Mouse (Mus musculus) forebrain, postnatal 0 days (tissue): ENCODE data around the gene Gucy1b1. TPM values are rescaled to one million over a fixed set of nuclear protein-coding genes. Genes with fewer than 3 reads are reported as not detected.

Experiments used
- ATAC-seq: fragments of 200-750 bp; cut with Nextera tagmentation; 2 replicates; pipeline ENCODE4 v1.8.0; 2017; ENCODE audit warnings: mild to moderate bottlenecking, moderate library complexity
- DNase-seq: peaks from one replicate; pipeline ENCODE4 v3.0.0-alpha.2; 2015
- H3K27ac ChIP-seq: fragments of 300-500 bp; sonication (generic); 2 replicates; pipeline ENCODE4 v1.5.1; 2014; ENCODE audit warnings: low read depth, mild to moderate bottlenecking, antibody characterized with exemption, low read length, moderate library complexity, mixed read lengths
- H3K27me3 ChIP-seq: fragments of 300-500 bp; sonication (generic); 2 replicates; pipeline ENCODE4 v1.6.1; 2014; ENCODE audit warnings: mild to moderate bottlenecking, low read length, mixed read lengths; ENCODE audit not compliant: insufficient read depth
- H3K36me3 ChIP-seq: fragments of 300-500 bp; sonication (generic); 2 replicates; pipeline ENCODE4 v1.6.1; 2014; ENCODE audit warnings: mild to moderate bottlenecking, moderate library complexity; ENCODE audit not compliant: insufficient read depth
- H3K4me1 ChIP-seq: fragments of 300-500 bp; sonication (generic); 2 replicates; pipeline ENCODE4 v1.6.1; 2014; ENCODE audit warnings: antibody characterized with exemption; ENCODE audit not compliant: insufficient read depth
- H3K4me2 ChIP-seq: fragments of 300-500 bp; sonication (generic); 2 replicates; pipeline ENCODE4 v1.6.1; 2014; ENCODE audit warnings: low read depth, mild to moderate bottlenecking, moderate library complexity
- H3K4me3 ChIP-seq: fragments of 300-500 bp; sonication (generic); 2 replicates; pipeline ENCODE4 v1.5.1; 2014; ENCODE audit warnings: low read depth, low read length, mixed read lengths
- H3K9ac ChIP-seq: fragments of 300-500 bp; sonication (generic); 2 replicates; pipeline ENCODE4 v1.6.1; 2014; ENCODE audit warnings: mild to moderate bottlenecking
- H3K9me3 ChIP-seq: fragments of 300-500 bp; sonication (generic); 2 replicates; pipeline ENCODE4 v1.6.1; 2016; ENCODE audit warnings: low read length
- CTCF ChIP-seq: sonication (generic); IDR thresholded peaks from 2 replicates; pipeline ENCODE4 v1.5.1; 2016; ENCODE audit warnings: antibody characterized with exemption, control low read depth, low read depth
- WGBS: fragments of 180-500 bp; shearing (Covaris S2); extraction: QIAGEN DNeasy Blood & Tissue Kit; methylation state at CpG from one replicate; pipeline ENCODE4 v1.1.7; 2014; 5-methylcytosine and 5-hydroxymethylcytosine counted together
- polyA plus RNA-seq: library from polyadenylated mRNA; unstranded; fragments of >200 nt; fragmentation: Nextera tagmentation; extraction: Ambion mirVana; gene quantifications from 2 replicates; pipeline ENCODE4 v1.2.1, GENCODE M21; 2015
- total RNA-seq: library from RNA; depleted of rRNA; stranded (reverse); fragments of >200 nt; gene quantifications from 2 replicates; pipeline ENCODE4 v1.2.3, GENCODE M21; 2014

The Gucy1b1 gene
- total and polyA plus RNA-seq, 2 experiments from 2014 or later = 67.1 to 84.0 TPM

- 13% methylated on average over 7 of the region's 7 CpGs for WGBS
- peak; percentile 6 for DNase-seq
- Histone ChIP-seq H3K4me2 (no peak overlapping the region), H3K4me3 (no peak overlapping the region), H3K4me1 (peaks cover 10% of the 10 kb centered on the region; the same call in 1 of the 2 replicates), H3K27ac (no peak overlapping the region), H3K36me3 (no peaks in the 10 kb centered on the region), H3K9ac (no peak overlapping the region), H3K9me3 (no peaks in the 10 kb centered on the region), H3K27me3 (no peaks in the 10 kb centered on the region)
- peak; percentile 59; the same call in 1 of the 2 replicates for ATAC-seq
- no peak for TF ChIP-seq CTCF
These were observed 60.3 kb downstream of the Gucy1b1 start for GRCm38 (mm10) chr3:82014148-82014703.

GRCm38 (mm10) chr3:82007002-82007401 lies 67.5 kb downstream of the Gucy1b1 start:
- no peak for TF ChIP-seq CTCF
- DNase-seq = no peak

GRCm38 (mm10) chr3:81995988-81996387 lies 78.5 kb downstream of the Gucy1b1 start:
- Histone ChIP-seq H3K27ac (no peak overlapping the region), H3K27me3 (no peaks in the 10 kb centered on the region), H3K9me3 (no peaks in the 10 kb centered on the region), H3K4me1 (no peaks in the 10 kb centered on the region), H3K36me3 (no peaks in the 10 kb centered on the region), H3K9ac (no peak overlapping the region), H3K4me3 (no peak overlapping the region), H3K4me2 (no peak overlapping the region)
- DNase-seq (peak; percentile 78), ATAC-seq (peak; percentile 45; the same call in 1 of the 2 replicates)
- 2% methylated on average over 1 of the region's 1 CpGs for whole genome bisulfite sequencing
- peak; percentile 78 for TF ChIP-seq CTCF

More at GRCm38 (mm10) chr3:82007002-82007401, 67.5 kb downstream of the Gucy1b1 start:
- Histone ChIP-seq H3K9ac (no peak overlapping the region), H3K4me2 (no peak overlapping the region), H3K9me3 (no peaks in the 10 kb centered on the region), H3K4me1 (no peaks in the 10 kb centered on the region), H3K36me3 (no peaks in the 10 kb centered on the region), H3K4me3 (no peak overlapping the region), H3K27me3 (no peaks in the 10 kb centered on the region), H3K27ac (no peak overlapping the region)
- ATAC-seq = no peak
- 98% methylated on average over 1 of the region's 1 CpGs for WGBS

GRCm38 (mm10) chr3:81995371-81995770 lies 79.1 kb downstream of the Gucy1b1 start:
- H3K9me3 ChIP-seq = no peaks in the 10 kb centered on the region
- H3K9ac ChIP-seq = no peak overlapping the region
- no peak overlapping the region for H3K4me3 ChIP-seq
- H3K4me1 ChIP-seq = no peaks in the 10 kb centered on the region
- no peak overlapping the region for H3K27ac ChIP-seq
- 36% methylated on average over 4 of the region's 4 CpGs for WGBS
- H3K4me2 ChIP-seq = no peak overlapping the region
- DNase-seq (no peak), ATAC-seq (no peak)
- no peaks in the 10 kb centered on the region for H3K27me3 ChIP-seq
- H3K36me3 ChIP-seq = no peaks in the 10 kb centered on the region
- no peak for TF ChIP-seq CTCF

GRCm38 (mm10) chr3:81990531-81990930 lies 84.0 kb downstream of the Gucy1b1 start:
- no peak for DNase-seq
- no peaks in the 10 kb centered on the region for H3K9me3 ChIP-seq
- ATAC-seq = no peak

GRCm38 (mm10) chr3:81989692-81990141 lies 84.8 kb downstream of the Gucy1b1 start:
- Histone ChIP-seq H3K9ac (no peak overlapping the region), H3K4me1 (no peaks in the 10 kb centered on the region), H3K9me3 (no peaks in the 10 kb centered on the region), H3K36me3 (no peaks in the 10 kb centered on the region), H3K4me3 (no peak overlapping the region), H3K4me2 (no peak overlapping the region), H3K27ac (no peak overlapping the region), H3K27me3 (no peaks in the 10 kb centered on the region)
- TF ChIP-seq CTCF = no peak
- WGBS = 49% methylated on average over 2 of the region's 2 CpGs
- no peak for ATAC-seq
- DNase-seq = no peak

More at GRCm38 (mm10) chr3:81990531-81990930, 84.0 kb downstream of the Gucy1b1 start:
- Histone ChIP-seq H3K4me2 (no peak overlapping the region), H3K9ac (no peak overlapping the region), H3K4me3 (no peak overlapping the region), H3K4me1 (no peaks in the 10 kb centered on the region), H3K27ac (no peak overlapping the region), H3K27me3 (no peaks in the 10 kb centered on the region), H3K36me3 (no peaks in the 10 kb centered on the region)
- no peak for TF ChIP-seq CTCF
- WGBS = 60% methylated on average over 3 of the region's 3 CpGs

GRCm38 (mm10) chr3:81987628-81988027 lies 86.9 kb downstream of the Gucy1b1 start:
- no peak for ATAC-seq
- Histone ChIP-seq H3K9ac (no peak overlapping the region), H3K36me3 (no peaks in the 10 kb centered on the region), H3K4me1 (no peaks in the 10 kb centered on the region), H3K27me3 (no peaks in the 10 kb centered on the region), H3K4me2 (no peak overlapping the region), H3K9me3 (no peaks in the 10 kb centered on the region), H3K4me3 (no peak overlapping the region), H3K27ac (no peak overlapping the region)
- DNase-seq = no peak
- no peak for TF ChIP-seq CTCF
- WGBS = 97% methylated on average over 3 of the region's 3 CpGs
